Mouse (Mus musculus): ENCODE results near the gene Arid1a.
"Not testable (repeated sequence)": the region's sequence is repeated elsewhere in the genome, so short reads cannot be mapped to it uniquely, and the experiment has no call there.

Gene Arid1a

DNA sequence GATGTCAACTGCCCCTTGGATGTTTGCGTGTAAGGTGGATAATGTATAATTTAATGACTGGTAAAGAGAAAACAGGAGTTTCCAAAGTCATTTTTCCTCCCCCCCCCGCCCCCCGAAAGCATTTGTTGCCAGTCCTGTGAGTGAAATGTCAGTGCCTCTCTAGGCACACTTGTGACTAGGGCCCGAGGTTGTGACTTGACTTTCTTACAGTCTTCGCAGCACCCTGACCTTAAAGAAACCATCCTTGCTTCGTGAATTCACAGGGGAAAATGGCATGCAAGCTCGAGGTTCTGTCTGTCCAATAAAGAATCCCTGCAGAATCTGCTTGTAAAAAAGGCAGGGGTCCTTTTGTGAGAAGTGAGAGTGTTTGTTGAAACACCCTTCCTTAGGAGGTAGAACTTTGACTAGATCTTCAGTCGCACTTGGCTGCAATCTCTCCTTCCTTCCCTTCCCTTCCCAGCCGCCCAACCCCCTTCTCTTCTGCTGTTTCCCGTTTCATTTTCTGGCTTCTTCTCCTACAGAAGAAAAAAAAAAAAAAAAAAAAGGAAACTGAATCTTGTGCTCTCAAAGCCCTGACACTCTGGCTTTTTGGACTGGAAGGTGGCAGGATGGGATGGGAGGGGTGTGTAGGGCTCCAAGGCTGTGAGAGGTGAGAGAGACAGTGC lies 82.8 kb downstream of the Arid1a start:
- peak; percentile 68 to 76 for DNase-seq

- peak; percentile 50 to 76 for DNase-seq
Measured at GRCm38 (mm10) chr4:133672845-133673647, 83.5 kb downstream of the Arid1a start.

DNA sequence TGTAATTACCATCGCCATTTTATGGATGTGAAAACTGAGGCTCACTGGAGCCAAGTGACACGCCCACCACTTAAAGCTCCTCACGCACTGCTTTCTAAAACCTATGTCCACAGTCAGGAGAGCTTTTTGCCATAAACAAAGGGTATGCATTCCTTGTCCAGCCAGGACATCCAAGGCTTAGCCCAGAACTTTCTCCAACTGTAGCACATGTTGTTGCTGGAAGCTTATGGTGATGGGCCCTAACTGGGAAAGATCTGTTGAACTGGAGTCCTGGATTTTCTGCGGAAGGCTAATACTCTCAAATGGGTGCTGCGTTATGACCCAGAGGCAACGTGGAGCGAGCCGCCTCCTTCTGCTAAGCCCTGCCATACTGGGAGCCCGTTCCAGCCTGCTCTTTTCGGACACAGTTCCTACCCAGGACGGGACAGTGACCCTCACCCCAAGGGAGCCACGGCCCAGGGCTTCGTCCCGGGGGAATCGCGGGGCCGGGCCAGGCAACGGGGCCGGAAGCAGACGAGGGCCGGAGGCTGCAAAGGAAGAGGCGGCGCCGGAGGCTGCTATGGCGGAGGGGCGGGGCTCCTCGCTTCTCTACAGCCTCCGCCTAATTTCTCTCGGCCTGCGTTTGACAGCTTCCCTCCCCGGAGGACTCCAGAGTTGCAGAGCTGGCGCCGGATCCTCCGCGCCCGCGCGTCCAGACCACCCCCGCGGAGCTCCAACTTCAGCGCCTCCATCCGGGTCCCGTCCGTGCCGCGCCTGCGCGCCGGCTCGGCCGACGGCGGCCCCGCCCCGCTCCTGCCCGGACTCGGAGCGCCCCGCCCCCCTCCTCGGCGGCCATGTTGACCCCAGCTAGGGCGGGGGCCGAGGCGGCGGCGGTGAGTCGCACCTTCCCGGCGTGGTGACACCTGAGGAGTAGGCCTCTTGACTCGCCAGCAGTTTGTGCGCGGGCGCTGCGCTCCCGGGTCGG lies 84.4 kb downstream of the Arid1a start, which contains the start of gene Pigv:
TSS of gene Pigv (minus strand) at position 767 of the 964 bp plus-strand sequence.
- DNase-seq: peak; percentile 90 to 98

- DNase-seq: peak; percentile 91 to 93
Measured at GRCm38 (mm10) chr4:133671184-133671880, 85.2 kb downstream of the Arid1a start.

DNA sequence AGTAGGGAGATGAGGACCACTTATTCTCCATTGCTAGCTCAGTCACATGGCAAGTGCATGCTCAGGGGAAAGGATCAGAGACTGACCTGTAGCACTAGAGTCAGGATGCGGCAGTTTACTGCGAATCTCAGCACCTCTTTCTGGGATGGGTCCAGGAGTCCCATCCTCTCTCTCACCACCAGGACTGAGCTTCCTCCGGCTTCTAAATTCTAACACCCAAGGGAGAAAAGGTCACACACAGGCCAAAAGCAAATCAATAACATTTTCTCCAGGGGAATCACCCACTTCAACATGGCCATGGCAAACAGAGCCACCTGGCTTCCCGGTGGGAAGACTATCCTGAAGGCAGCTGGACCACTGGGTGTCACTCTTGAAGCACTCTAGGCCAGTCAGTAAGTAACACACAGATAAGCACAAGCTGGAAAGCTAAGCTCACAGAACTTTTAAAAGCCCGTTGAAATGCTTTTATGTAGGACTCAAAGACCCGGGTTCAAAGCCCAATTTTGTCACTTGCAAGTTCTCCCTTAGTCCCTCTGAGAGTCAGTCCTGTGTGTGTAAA lies 86.8 kb downstream of the Arid1a start:
- peak; percentile 44 to 62 for DNase-seq

GRCm38 (mm10) chr4:133668537-133668936 lies 88.0 kb downstream of the Arid1a start:
- no peak for DNase-seq

GRCm38 (mm10) chr4:133666199-133666598 lies 90.4 kb downstream of the Arid1a start:
- no peak for DNase-seq

DNA sequence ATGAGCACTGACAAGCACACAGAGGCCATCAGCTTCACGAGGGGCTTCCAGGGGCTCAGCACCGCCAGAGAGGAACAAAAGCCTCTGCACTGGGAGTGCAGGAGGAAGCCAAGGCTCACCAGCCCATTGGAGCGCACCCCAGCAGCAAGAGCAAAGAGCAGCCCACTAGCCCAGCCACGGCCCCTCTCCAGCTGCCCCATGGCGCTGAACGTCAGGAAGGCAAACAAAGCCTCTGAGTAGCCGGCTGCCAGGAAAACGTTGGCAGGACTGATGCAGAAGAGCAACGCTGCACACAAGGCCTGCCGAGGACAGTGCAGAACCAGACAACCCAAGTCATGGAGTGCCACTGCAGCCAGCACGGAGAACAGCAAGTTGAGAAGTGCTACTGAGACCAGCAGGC lies 91.5 kb downstream of the Arid1a start:
- DNase-seq: no peak

- no peak for DNase-seq
Measured at GRCm38 (mm10) chr4:133662945-133663344, 93.6 kb downstream of the Arid1a start.

GRCm38 (mm10) chr4:133662421-133662820 lies 94.1 kb downstream of the Arid1a start:
- no peak for DNase-seq

DNA sequence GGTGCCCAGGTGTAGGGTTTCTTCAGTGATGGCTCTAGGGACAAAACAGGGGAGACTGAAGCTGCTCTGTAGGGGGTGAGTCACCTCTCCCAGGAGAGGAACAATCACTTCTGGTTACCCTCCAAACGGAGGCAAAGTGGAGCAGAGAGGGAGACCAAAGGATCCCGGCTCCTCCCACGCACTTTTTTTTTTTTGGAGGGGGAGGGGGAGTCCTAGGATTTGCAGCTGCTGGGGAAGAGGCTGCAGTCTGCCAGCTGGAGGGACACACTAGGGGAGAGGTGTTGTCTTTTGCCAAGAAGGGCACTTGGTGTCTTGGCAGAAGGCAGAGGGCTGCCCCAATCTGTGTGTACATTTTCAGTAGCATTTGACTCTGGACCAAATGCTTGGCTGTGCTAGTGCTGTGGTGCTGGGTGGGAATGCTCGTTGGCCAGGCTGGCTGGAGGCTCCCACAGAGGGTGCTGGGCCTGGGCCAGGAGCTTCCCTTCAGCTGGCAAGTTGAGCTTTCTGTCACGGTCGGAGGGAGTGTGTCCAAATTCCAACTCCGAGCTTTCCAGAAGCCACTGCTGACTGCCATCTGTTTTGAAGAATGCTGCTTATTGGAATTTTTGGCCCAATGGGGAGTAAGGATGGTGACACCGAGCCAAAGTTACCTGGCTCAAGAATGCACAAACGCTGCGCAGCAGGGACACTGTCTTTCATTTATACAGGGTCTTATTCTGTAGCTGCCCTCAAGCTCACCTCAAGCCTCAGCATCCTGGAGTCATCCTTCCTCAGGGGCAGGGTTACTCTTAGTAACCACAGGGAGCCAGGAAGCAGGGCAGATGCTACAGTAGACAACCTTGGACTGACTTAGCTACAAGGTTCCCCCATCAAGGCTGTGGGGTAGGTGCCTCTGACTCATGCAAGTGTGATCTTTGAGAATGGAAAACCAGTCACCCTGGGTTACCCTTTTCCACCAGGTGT lies 96.1 kb downstream of the Arid1a start:
- DNase-seq: peak; percentile 96 to 97

DNA sequence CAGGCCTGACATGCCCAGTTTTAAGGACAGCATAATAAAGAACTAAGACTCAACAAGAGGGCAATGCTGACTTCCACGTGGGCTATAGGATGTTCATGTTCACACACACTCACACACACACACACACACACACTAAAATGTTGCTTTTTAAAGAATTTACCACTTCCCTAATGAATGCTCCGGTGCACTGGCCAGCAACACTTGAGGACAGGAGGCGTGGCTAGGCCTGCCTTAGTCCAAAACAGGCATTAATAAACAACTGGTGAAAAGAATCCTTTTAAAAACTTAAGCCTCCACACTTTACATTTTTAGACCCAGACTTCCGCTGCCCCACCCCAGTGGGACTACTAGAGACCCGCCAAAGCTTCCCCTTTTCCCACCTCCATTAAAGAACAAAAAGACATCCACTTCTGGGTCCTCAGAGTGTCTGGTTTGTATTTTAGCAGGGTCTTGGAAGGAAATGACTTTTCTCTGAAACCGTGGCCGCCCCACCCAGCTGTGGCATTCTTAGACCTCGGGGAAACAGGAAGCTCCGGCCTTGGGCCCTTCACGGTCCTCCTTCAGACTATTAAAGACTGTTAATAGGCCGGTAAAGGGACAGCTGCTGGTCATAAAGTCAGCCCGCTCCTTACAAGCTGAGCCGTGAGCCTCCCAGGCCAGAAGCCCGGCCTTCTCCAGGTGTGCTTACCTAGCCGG lies 96.9 kb downstream of the Arid1a start:
- DNase-seq: peak; percentile 80 to 82

- DNase-seq: no peak
Measured at GRCm38 (mm10) chr4:133658729-133659128, 97.8 kb downstream of the Arid1a start.

DNA sequence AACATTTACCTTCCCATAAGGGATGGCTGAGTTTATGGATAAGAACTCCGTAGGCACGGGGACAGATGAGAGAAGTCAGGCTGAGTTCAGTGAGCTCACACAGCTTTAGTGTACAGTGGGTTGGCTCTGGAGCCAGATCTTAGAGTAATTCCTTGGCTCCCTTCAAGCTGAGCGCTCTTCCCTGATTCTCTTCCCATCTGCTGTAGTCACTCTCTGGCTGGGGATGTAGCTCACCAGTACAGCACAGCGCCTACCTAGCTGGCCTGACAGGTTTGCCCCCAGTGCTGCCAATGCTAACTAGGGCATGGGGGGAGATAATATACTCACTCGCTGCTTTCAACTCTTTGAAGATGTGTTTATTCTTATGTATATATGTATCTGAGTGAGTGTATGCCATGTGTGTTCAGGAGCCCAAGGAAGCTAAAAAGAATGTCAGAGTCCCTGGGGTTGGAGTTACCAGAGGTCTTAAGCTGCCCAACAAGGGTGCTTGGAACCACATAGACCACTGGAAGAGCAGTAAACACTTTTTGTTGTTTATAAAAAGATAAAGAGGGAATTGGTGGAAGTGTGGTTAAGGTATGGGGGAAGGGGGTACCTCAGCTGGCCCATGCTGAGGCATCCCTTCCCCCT lies 98.6 kb downstream of the Arid1a start:
- no peak for DNase-seq

GRCm38 (mm10) chr4:133656997-133657396 lies 99.6 kb downstream of the Arid1a start:
- DNase-seq: peak in 1 of 2 experiments; percentile 49

DNA sequence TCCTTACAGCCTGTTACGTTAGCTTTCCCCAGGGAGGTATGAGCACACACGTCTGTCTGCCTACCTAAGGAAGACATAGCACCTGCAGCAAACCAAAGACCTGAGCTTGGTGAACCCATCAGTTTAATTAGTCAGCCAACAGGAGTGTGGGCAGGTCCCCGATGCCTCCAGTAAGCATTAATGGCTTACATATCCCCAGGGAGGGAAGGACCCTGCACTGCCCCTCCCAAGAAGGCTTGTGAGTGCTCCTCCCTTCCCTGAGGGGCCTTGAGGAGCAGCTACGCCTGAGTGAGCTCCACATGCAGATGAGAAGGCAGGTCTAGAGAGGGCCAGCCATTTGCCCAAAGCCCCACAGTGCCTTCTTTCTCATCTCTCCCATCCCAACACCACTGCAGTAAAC lies 100.3 kb downstream of the Arid1a start:
- DNase-seq: peak; percentile 64 to 81

DNA sequence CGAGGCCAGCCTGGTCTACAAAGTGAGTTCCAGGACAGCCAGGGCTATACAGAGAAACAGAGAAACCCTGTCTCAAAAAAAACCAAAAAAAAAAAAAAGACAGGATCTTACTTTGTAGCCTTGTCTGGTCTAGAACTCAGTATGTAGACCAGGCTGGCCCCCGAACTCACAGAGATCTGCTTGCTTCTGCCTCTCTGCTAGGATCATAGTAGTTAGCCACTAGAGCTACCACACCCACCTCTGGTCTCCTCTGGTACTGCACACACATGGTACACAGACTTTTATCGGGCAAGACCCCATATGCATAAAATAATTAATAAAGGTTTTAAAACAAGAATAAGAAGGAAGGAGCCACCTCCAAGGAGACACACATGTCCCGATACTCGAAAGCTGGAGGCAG lies 102.5 kb downstream of the Arid1a start:
- DNase-seq: not testable (repeated sequence)

GRCm38 (mm10) chr4:133652746-133653145 lies 103.8 kb downstream of the Arid1a start:
- no peak for DNase-seq

- no peak for DNase-seq
Measured at GRCm38 (mm10) chr4:133651986-133652385, 104.6 kb downstream of the Arid1a start.
